Mouse (Mus musculus): ENCODE data around the gene Cib4. TPM values are rescaled to one million over a fixed set of nuclear protein-coding genes. Genes with fewer than 3 reads are reported as not detected.

The Cib4 gene
- polyA plus RNA-seq, 1 experiment from 2014 or later, result not detected

DNA sequence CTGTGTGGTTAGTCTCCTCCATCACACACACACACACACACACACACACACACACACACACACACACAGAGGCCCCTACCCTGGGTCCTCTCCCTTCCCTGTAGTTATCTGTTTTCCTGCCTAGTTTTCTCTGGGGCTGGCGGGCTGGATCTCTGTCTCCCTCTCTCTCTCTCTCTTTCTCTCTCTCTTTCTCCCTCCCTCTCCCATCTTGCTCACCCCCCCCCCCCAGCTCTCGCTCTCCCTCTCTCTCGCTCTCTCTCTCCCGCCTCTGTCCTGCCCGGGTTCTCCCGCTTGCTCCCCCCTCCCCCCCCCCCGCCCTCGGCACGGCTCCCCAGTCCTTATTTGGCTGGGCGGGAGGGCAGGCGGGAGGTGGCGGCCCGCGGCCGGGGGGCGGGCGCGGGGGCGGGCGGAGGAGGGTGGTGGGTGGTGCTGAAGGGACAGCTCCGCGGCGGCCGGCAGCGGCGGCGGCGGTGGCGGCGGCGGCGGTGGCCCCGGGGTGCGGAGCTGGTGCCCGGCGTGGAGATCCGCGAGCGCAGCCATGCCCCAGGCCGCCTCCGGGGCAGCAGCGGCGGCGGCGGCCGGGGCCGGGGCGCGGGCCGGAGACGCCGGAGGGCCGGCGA is 42.2 kb upstream of the Cib4 start, which contains the start of gene Kcnk3:
Gene Kcnk3 (plus strand): TSS at position 490 of the 620 bp plus-strand sequence.
- peak within 1 kb of the TSS; percentile 51 for H3K4me3 ChIP-seq (replicated peaks)
- no peaks in the 10 kb centered on the region for H3K9me3 ChIP-seq
- peaks cover 11% of the 10 kb centered on the region for H3K4me1 ChIP-seq
- peak; percentile 77 for ATAC-seq (ENCODE audit: low FRiP score)
- peak within 1 kb of the TSS; percentile 67 for H3K9ac ChIP-seq
- WGBS, result 1% methylated on average over 22 of the region's 54 CpGs
- 0 out of 2 replicates have a peak within 1 kb of the TSS, but pooled peaks have one; percentile 36 for H3K27ac ChIP-seq
- peaks cover 66% of the 10 kb centered on the region for H3K27me3 ChIP-seq
- peak within 1 kb of the TSS; percentile 97 for H3K4me2 ChIP-seq
- no peaks in the 10 kb centered on the region for H3K36me3 ChIP-seq (replicated peaks)

DNA sequence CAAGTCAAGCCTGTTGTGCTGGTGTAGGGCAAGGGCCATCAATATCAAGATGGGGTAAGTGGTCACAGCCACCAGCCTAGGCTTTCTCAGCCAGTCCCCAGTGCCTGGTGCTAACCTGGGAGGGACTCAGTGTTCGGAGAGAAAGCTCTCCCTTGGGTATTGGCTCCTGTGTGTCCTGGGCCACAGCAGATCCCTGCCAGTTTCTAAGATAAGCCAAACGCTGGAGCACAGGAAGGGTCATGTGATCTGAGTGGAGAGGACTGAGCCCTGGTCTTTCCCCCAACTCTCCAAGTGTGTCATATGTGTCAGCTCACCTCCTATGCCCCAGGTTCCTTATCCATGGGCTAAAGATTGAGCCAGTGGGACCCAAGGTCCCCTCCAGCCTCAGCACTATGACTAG is 41.5 kb upstream of the Cib4 start:
- Histone ChIP-seq H3K9ac (no peak overlapping the region), H3K27ac (no peak overlapping the region), H3K36me3 (replicated peaks) (no peaks in the 10 kb centered on the region), H3K9me3 (no peaks in the 10 kb centered on the region), H3K4me3 (replicated peaks) (no peak overlapping the region), H3K4me2 (0 out of 2 replicates have a peak overlapping the region, but pooled peaks have one; percentile 97), H3K27me3 (peaks cover 66% of the 10 kb centered on the region), H3K4me1 (peaks cover 11% of the 10 kb centered on the region)
- WGBS, result 42% methylated on average over 2 of the region's 2 CpGs
- no peak for ATAC-seq (ENCODE audit: low FRiP score)

DNA sequence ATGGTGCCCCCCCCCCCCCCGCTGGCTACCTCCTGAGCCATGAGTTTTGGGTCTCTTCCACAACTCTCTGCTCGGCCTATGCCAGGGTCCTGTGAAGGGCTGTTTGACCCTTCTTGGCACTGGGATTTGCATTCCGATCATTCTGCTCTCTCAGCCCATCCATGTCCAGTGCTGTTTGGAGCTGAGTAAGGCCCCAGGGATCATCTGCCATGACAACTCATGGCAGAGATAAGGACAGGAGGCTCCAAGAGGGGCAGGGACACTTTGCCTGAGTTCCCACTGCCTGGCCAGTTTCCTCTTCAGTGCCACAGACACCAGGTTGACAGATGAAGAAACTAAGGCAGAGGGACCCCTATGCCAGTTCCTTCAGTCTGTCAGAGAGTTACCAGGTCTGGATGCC is 41.0 kb upstream of the Cib4 start:
- peaks cover 66% of the 10 kb centered on the region for H3K27me3 ChIP-seq

GRCm38 (mm10) chr5:30582017-30582416 is 36.4 kb upstream of the Cib4 start:
- H3K4me2 ChIP-seq, result no peak overlapping the region
- peaks cover 2% of the 10 kb centered on the region; the same call in 1 of the 2 replicates for H3K4me1 ChIP-seq
- H3K27me3 ChIP-seq, result peaks cover 20% of the 10 kb centered on the region
- H3K9ac ChIP-seq, result no peak overlapping the region
- no peak for ATAC-seq (ENCODE audit: low FRiP score)
- H3K36me3 ChIP-seq (replicated peaks), result no peaks in the 10 kb centered on the region
- H3K4me3 ChIP-seq (replicated peaks), result no peak overlapping the region
- H3K9me3 ChIP-seq, result no peaks in the 10 kb centered on the region
- WGBS, result 83% methylated on average over 5 of the region's 5 CpGs
- no peak overlapping the region for H3K27ac ChIP-seq

More for the DNA sequence above, 41.0 kb upstream of the Cib4 start:
- ATAC-seq (ENCODE audit: low FRiP score), result no peak
- Histone ChIP-seq H3K4me2 (no peak overlapping the region), H3K9me3 (no peaks in the 10 kb centered on the region), H3K9ac (no peak overlapping the region), H3K4me1 (peaks cover 11% of the 10 kb centered on the region), H3K36me3 (replicated peaks) (no peaks in the 10 kb centered on the region), H3K4me3 (replicated peaks) (no peak overlapping the region), H3K27ac (no peak overlapping the region)
- WGBS, result 84% methylated on average over 3 of the region's 3 CpGs

- 58% methylated on average over 6 of the region's 6 CpGs for WGBS
- peaks cover 2% of the 10 kb centered on the region; the same call in 1 of the 2 replicates for H3K4me1 ChIP-seq
- H3K27ac ChIP-seq, result no peak overlapping the region
- no peak for ATAC-seq (ENCODE audit: low FRiP score)
- H3K4me2 ChIP-seq, result no peak overlapping the region
- H3K9me3 ChIP-seq, result no peaks in the 10 kb centered on the region
- no peaks in the 10 kb centered on the region for H3K36me3 ChIP-seq (replicated peaks)
- H3K9ac ChIP-seq, result no peak overlapping the region
- H3K4me3 ChIP-seq (replicated peaks), result no peak overlapping the region
- peaks cover 10% of the 10 kb centered on the region for H3K27me3 ChIP-seq
Observed at GRCm38 (mm10) chr5:30580725-30581124, 35.1 kb upstream of the Cib4 start.

DNA sequence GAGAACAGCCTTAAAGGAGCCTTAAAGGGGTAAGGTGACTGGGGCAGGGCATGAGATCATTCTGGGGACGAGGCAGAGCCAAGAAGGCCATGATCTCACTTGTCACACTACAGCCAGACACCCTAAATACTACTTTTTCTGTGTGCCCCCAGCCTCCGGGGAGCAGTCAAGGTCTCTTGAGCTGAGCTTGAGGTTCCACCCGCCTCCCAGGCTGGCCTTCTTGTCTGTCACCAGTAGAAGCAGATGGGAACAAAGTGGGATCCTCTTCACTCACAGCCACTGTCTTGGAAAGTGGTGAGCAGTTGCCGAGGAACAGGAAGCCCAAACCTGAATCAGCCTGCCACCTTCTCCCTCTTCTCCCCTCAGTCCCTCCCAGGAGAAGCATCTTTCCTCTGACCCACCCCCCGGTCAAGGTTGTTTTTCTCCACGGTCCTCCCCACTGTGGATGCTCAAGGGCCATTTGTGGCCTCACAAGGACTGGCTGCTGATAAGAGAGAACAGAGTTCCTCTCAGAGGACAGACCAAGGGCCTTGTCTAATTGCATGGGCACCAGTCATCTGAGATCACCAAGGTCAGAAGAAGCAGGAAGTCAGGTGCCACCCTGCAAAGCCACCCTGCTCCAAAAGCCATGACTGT is 32.9 kb upstream of the Cib4 start:
- H3K4me2 ChIP-seq, result no peak overlapping the region
- no peak overlapping the region for H3K27ac ChIP-seq
- no peak overlapping the region for H3K9ac ChIP-seq
- peaks cover 2% of the 10 kb centered on the region; the same call in 1 of the 2 replicates for H3K4me1 ChIP-seq
- H3K9me3 ChIP-seq, result no peaks in the 10 kb centered on the region
- peaks cover 4% of the 10 kb centered on the region for H3K27me3 ChIP-seq
- H3K4me3 ChIP-seq (replicated peaks), result no peak overlapping the region
- H3K36me3 ChIP-seq (replicated peaks), result no peaks in the 10 kb centered on the region
- 80% methylated on average over 6 of the region's 6 CpGs for WGBS
- ATAC-seq (ENCODE audit: low FRiP score), result no peak

- no peaks in the 10 kb centered on the region; the same call in 1 of the 2 replicates for H3K4me1 ChIP-seq
- H3K27ac ChIP-seq, result no peak overlapping the region
- ATAC-seq (ENCODE audit: low FRiP score), result no peak
- H3K4me2 ChIP-seq, result no peak overlapping the region
- no peak overlapping the region for H3K4me3 ChIP-seq (replicated peaks)
- 83% methylated on average over 12 of the region's 12 CpGs for WGBS
- H3K27me3 ChIP-seq, result peaks cover 2% of the 10 kb centered on the region; the same call in 1 of the 2 replicates
- H3K36me3 ChIP-seq (replicated peaks), result no peaks in the 10 kb centered on the region
- H3K9me3 ChIP-seq, result no peaks in the 10 kb centered on the region
- no peak overlapping the region for H3K9ac ChIP-seq
Observed at GRCm38 (mm10) chr5:30577654-30578310, 32.1 kb upstream of the Cib4 start.

GRCm38 (mm10) chr5:30577251-30577650 is 31.6 kb upstream of the Cib4 start:
- Histone ChIP-seq H3K36me3 (replicated peaks) (no peaks in the 10 kb centered on the region), H3K9me3 (no peaks in the 10 kb centered on the region), H3K9ac (no peak overlapping the region), H3K4me1 (no peaks in the 10 kb centered on the region; the same call in 1 of the 2 replicates), H3K27ac (no peak overlapping the region), H3K4me2 (no peak overlapping the region), H3K27me3 (peaks cover 2% of the 10 kb centered on the region; the same call in 1 of the 2 replicates), H3K4me3 (replicated peaks) (no peak overlapping the region)
- WGBS, result 75% methylated on average over 9 of the region's 9 CpGs
- ATAC-seq (ENCODE audit: low FRiP score), result no peak

- Histone ChIP-seq H3K4me2 (no peak overlapping the region), H3K4me3 (replicated peaks) (no peak overlapping the region), H3K36me3 (replicated peaks) (no peaks in the 10 kb centered on the region), H3K4me1 (no peaks in the 10 kb centered on the region; the same call in 1 of the 2 replicates), H3K9me3 (no peaks in the 10 kb centered on the region), H3K27ac (no peak overlapping the region), H3K9ac (no peak overlapping the region), H3K27me3 (peaks cover 2% of the 10 kb centered on the region; the same call in 1 of the 2 replicates)
- no peak for ATAC-seq (ENCODE audit: low FRiP score)
- WGBS, result 84% methylated on average over 7 of the region's 7 CpGs
Observed at GRCm38 (mm10) chr5:30576233-30576632, 30.6 kb upstream of the Cib4 start.

DNA sequence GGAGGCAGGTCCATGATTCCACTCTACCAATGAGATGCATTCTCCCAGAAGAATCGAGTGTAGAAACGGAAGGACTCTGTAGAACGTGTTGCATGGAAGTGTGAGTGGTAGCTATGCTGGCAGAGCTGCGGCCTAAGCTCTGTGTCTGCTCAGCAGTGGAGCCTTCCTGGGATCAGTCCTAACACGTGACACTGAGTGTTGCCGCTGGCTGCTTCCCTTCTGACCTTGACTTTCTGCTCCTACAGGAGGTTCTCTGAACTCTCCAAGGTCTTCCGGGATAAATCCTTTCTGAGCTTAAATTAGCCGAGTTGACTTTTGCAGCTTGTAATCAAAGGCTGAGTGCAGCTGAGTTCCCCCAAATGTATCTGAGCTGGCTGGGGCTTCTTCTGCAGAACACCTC is 28.7 kb upstream of the Cib4 start:
- Histone ChIP-seq H3K4me1 (no peaks in the 10 kb centered on the region; the same call in 1 of the 2 replicates), H3K9ac (no peak overlapping the region), H3K27me3 (peaks cover 2% of the 10 kb centered on the region; the same call in 1 of the 2 replicates), H3K4me3 (replicated peaks) (no peak overlapping the region), H3K4me2 (no peak overlapping the region), H3K36me3 (replicated peaks) (no peaks in the 10 kb centered on the region), H3K9me3 (no peaks in the 10 kb centered on the region), H3K27ac (no peak overlapping the region)
- no peak for ATAC-seq (ENCODE audit: low FRiP score)
- WGBS, result 88% methylated on average over 8 of the region's 8 CpGs

- peaks cover 2% of the 10 kb centered on the region; the same call in 1 of the 2 replicates for H3K27me3 ChIP-seq
- H3K4me2 ChIP-seq, result no peak overlapping the region
- H3K9me3 ChIP-seq, result no peaks in the 10 kb centered on the region
- WGBS, result 78% methylated on average over 5 of the region's 5 CpGs
- no peak overlapping the region for H3K9ac ChIP-seq
- no peak overlapping the region for H3K4me3 ChIP-seq (replicated peaks)
- no peak for ATAC-seq (ENCODE audit: low FRiP score)
- H3K36me3 ChIP-seq (replicated peaks), result no peaks in the 10 kb centered on the region
- no peaks in the 10 kb centered on the region; the same call in 1 of the 2 replicates for H3K4me1 ChIP-seq
- no peak overlapping the region for H3K27ac ChIP-seq
Observed at GRCm38 (mm10) chr5:30571820-30572219, 26.2 kb upstream of the Cib4 start.

DNA sequence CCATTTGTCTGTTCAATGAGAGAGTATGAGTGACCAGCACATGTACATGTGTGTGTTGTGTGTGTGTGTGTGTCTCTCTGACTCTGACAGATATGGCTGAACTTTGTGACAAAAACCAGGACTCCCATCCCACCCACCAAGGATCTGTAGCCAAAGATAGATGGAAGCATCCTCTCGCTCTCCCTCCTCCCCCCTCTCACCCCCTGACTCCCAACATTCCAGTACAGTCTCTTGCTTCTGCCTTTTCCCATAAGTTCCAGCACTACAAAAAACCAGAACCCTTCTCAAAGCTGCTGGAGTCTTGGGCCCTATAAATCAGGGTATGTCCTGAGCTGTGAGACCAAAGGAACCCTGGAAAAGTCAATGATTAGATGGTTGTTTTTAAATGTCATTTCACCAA is 22.8 kb upstream of the Cib4 start:
- Histone ChIP-seq H3K27me3 (no peaks in the 10 kb centered on the region), H3K9me3 (no peaks in the 10 kb centered on the region), H3K27ac (no peak overlapping the region), H3K9ac (no peak overlapping the region), H3K4me1 (no peaks in the 10 kb centered on the region), H3K4me3 (replicated peaks) (no peak overlapping the region), H3K4me2 (no peak overlapping the region), H3K36me3 (replicated peaks) (no peaks in the 10 kb centered on the region)
- 93% methylated on average over 1 of the region's 1 CpGs for whole genome bisulfite sequencing
- no peak for ATAC-seq (ENCODE audit: low FRiP score)

All from forebrain, embryonic 12.5 days (tissue).